Comparison of ENCODE assay signal across 8 mouse cellular contexts in the genomic region with DNA sequence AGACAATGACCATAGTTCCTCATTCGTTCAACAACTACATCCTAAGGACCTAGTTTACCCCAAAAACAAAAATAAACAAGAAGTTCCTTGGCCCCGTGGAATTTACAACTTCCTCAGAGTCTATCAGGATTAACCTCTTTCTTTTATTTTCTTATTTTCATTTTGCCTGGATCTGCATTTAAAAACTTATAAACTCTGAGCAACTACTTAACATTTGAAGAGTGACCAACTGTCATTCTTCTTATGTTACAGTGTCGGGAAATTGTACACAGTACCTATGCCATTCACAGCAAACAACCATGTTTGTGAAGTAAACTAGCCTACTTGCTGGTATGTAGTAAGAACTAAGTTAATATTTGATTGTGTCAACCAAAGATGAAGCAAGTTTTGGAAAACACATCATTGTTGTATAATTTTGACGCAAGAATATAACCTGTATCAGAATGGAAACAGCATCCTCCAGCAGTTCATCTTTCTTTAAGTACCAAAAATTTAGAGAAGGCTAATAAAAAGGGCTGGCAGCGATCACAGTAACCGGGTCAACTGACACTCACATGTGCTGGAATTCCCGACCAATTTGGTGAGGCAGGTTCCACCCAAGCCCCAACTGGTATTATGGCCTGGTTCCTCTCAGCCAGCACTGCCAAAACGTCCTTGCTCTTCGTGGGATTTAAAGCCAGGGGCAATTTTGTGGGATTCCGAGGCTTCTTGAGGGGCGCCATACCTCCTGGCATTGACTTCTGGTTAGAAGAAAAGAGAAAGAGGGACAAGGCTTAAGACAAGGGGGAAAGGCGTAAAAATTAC. TPM values are rescaled to one million over a fixed set of nuclear protein-coding genes. Genes with fewer than 3 reads are reported as not detected.
DNase-seq lines count a peak whose midpoint lies in the region; ATAC-seq lines count a peak whose summit lies in the region.

No protein-coding gene starts in this region.

- H3K4me1 ChIP-seq in embryonic facial prominence, embryonic 11.5 days (ENCODE audit: control insufficient read depth, insufficient read depth, low read length), result no peaks in the 10 kb centered on the region
- H3K4me1 ChIP-seq in hindbrain, embryonic 13.5 days (replicated peaks), result peaks cover 12% of the 10 kb centered on the region

- peak overlapping the region; percentile 85; the same call in 1 of the 2 replicates for H3K27ac ChIP-seq in embryonic facial prominence, embryonic 11.5 days (replicated peaks; ENCODE audit: low read depth, low read length)
- peak overlapping the region; percentile 92 for H3K27ac ChIP-seq in hindbrain, embryonic 13.5 days

- no peaks in the 10 kb centered on the region for H3K36me3 ChIP-seq in embryonic facial prominence, embryonic 11.5 days (replicated peaks; ENCODE audit: control insufficient read depth, insufficient read depth, low read depth, low read length)
- H3K36me3 ChIP-seq in hindbrain, embryonic 13.5 days, result 0 out of 2 replicates have a peak, but pooled peaks cover 5% of the 10 kb centered on the region

- 0 out of 2 replicates have a peak, but pooled peaks have one; percentile 5 for ATAC-seq in embryonic facial prominence, embryonic 11.5 days (replicated peaks; ENCODE audit: insufficient number of reproducible peaks, low FRiP score, low TSS enrichment, low read depth)
- 0 out of 2 replicates have a peak, but pooled peaks have one; percentile 4 for ATAC-seq in hindbrain, embryonic 13.5 days (ENCODE audit: low FRiP score)
- ATAC-seq in megakaryocyte-erythroid progenitor cell, adult 5-6 weeks (replicated peaks; ENCODE audit: low FRiP score, low TSS enrichment, poor library complexity, severe bottlenecking), result peak; percentile 24

- WGBS in embryonic facial prominence, embryonic 11.5 days, result 25% methylated on average over 12 of the region's 12 CpGs
- WGBS in hindbrain, embryonic 13.5 days, result 25% methylated on average over 12 of the region's 12 CpGs

- peak overlapping the region; percentile 89 for H3K9ac ChIP-seq in embryonic facial prominence, embryonic 11.5 days (replicated peaks; ENCODE audit: low read length)
- peak overlapping the region; percentile 87 for H3K9ac ChIP-seq in hindbrain, embryonic 13.5 days

- H3K4me2 ChIP-seq in embryonic facial prominence, embryonic 11.5 days (ENCODE audit: low read depth, low read length), result peak overlapping the region; percentile 86
- peak overlapping the region; percentile 77 for H3K4me2 ChIP-seq in hindbrain, embryonic 13.5 days

- no peaks in the 10 kb centered on the region for H3K27me3 ChIP-seq in embryonic facial prominence, embryonic 11.5 days (ENCODE audit: control insufficient read depth, insufficient read depth, low read length)
- no peaks in the 10 kb centered on the region for H3K27me3 ChIP-seq in hindbrain, embryonic 13.5 days

- peak overlapping the region; percentile 75 for H3K4me3 ChIP-seq in embryonic facial prominence, embryonic 11.5 days (ENCODE audit: low read depth, low read length)
- H3K4me3 ChIP-seq in hindbrain, embryonic 13.5 days, result peak overlapping the region; percentile 69

- DNase-seq in thymus, postnatal 4 days, result peak; percentile 24
- DNase-seq in thymus, postnatal 25 days, result no peak
- DNase-seq in embryonic facial prominence, embryonic 11.5 days (ENCODE audit: low spot score), result peak; percentile 1
- peak; percentile 20 for DNase-seq in testis, postnatal 14 days (ENCODE audit: low spot score)
- DNase-seq in adrenal gland, adult 2 months, result no peak
- DNase-seq in left cerebral cortex, postnatal 25 days (ENCODE audit: low spot score in 2 of 2), result no peak

- no peaks in the 10 kb centered on the region for H3K9me3 ChIP-seq in embryonic facial prominence, embryonic 11.5 days (replicated peaks; ENCODE audit: control insufficient read depth, low read length)
- no peaks in the 10 kb centered on the region for H3K9me3 ChIP-seq in hindbrain, embryonic 13.5 days

- intact Hi-C loops in left cerebral cortex, postnatal 25 days (cut with DNase I), result no loop called here

RNA-seq across cellular contexts. Expression of a gene that starts 0.8 kb away (rescaled TPM):
- 5.5 and 8.0 TPM in 2 replicates for polyA plus RNA-seq in embryonic facial prominence, embryonic 11.5 days (2014; fragmentation: Nextera tagmentation; extraction: Ambion mirVana)
- 8.0 TPM in 2 replicates for polyA plus RNA-seq in hindbrain, embryonic 13.5 days (2015; fragmentation: Nextera tagmentation; extraction: Ambion mirVana)
- 22.3 and 24.5 TPM in 2 replicates for total RNA-seq in megakaryocyte-erythroid progenitor cell, adult 5-6 weeks (2014; fragmentation: Nextera tagmentation)
- 12.8 and 23.2 TPM in 2 replicates for total RNA-seq in megakaryocyte-erythroid progenitor cell, adult 5-6 weeks (2017)
- 1 to 10 TPM; 2.0 to 2.3 TPM for total RNA-seq in adrenal gland, adult 2 months (2021)
- polyA plus RNA-seq in adrenal gland, adult 2 months (2012; rRNA removed), result 3.0 and 3.2 TPM in 2 replicates
- total RNA-seq in left cerebral cortex, postnatal 25 days (2021), result 1 to 10 TPM; 1.5 to 2.2 TPM

RNA-seq across cellular contexts. Expression of a gene that starts 19.8 kb away (rescaled TPM):
- polyA plus RNA-seq in embryonic facial prominence, embryonic 11.5 days (2014; fragmentation: Nextera tagmentation; extraction: Ambion mirVana), result not detected in 2 replicates
- 5.4 and 7.4 TPM in 2 replicates for polyA plus RNA-seq in hindbrain, embryonic 13.5 days (2015; fragmentation: Nextera tagmentation; extraction: Ambion mirVana)
- total RNA-seq in megakaryocyte-erythroid progenitor cell, adult 5-6 weeks (2014; fragmentation: Nextera tagmentation), result 0.70 TPM in 1 of 2 replicates, not detected in the other
- not detected in 2 replicates for total RNA-seq in megakaryocyte-erythroid progenitor cell, adult 5-6 weeks (2017)
- total RNA-seq in adrenal gland, adult 2 months (2021), result under 1 TPM in 1 of 2 experiments, not detected in 1; 0.23 TPM
- polyA plus RNA-seq in adrenal gland, adult 2 months (2012; rRNA removed), result 0.26 and 0.40 TPM in 2 replicates
- 10 to 100 TPM; 56.9 to 63.7 TPM for total RNA-seq in left cerebral cortex, postnatal 25 days (2021)

RNA-seq across cellular contexts. Expression of a gene that starts 54.3 kb away (rescaled TPM):
- polyA plus RNA-seq in embryonic facial prominence, embryonic 11.5 days (2014; fragmentation: Nextera tagmentation; extraction: Ambion mirVana), result 6.0 and 6.5 TPM in 2 replicates
- polyA plus RNA-seq in hindbrain, embryonic 13.5 days (2015; fragmentation: Nextera tagmentation; extraction: Ambion mirVana), result 5.7 and 6.5 TPM in 2 replicates
- total RNA-seq in megakaryocyte-erythroid progenitor cell, adult 5-6 weeks (2014; fragmentation: Nextera tagmentation), result 0.33 TPM in 1 of 2 replicates, not detected in the other
- total RNA-seq in megakaryocyte-erythroid progenitor cell, adult 5-6 weeks (2017), result 0.61 TPM in 1 of 2 replicates, not detected in the other
- 10 to 100 TPM; 17.3 to 27.0 TPM for total RNA-seq in adrenal gland, adult 2 months (2021)
- polyA plus RNA-seq in adrenal gland, adult 2 months (2012; rRNA removed), result 47.5 and 54.0 TPM in 2 replicates
- 1 to 10 TPM; 6.7 to 7.3 TPM for total RNA-seq in left cerebral cortex, postnatal 25 days (2021)

Comparison
In these comparisons a context has a peak if more than half of its experiments do, and no peak if none do; other contexts are left out.
1. DNase-seq: peak in thymus, postnatal 4 days (single experiment), embryonic facial prominence, embryonic 11.5 days (single experiment) and testis, postnatal 14 days (single experiment); none in thymus, postnatal 25 days (single experiment), adrenal gland, adult 2 months (single experiment) and left cerebral cortex, postnatal 25 days (0 of 2).
2. RNA of a gene that starts 0.8 kb away (total RNA-seq): 12.8 to 24.5 TPM in megakaryocyte-erythroid progenitor cell, adult 5-6 weeks; 2.0 to 2.3 TPM in adrenal gland, adult 2 months and 1.5 to 2.2 TPM in left cerebral cortex, postnatal 25 days; every median in the first group is over 4 times any median in the second.
3. RNA of a gene that starts 19.8 kb away (total RNA-seq): 56.9 to 63.7 TPM in left cerebral cortex, postnatal 25 days; 0.70 TPM in megakaryocyte-erythroid progenitor cell, adult 5-6 weeks and 0.23 TPM in adrenal gland, adult 2 months; every median in the first group is over 10 times any median in the second.
4. RNA of a gene that starts 54.3 kb away (total RNA-seq): 17.3 to 27.0 TPM in adrenal gland, adult 2 months and 6.7 to 7.3 TPM in left cerebral cortex, postnatal 25 days; 0.33 to 0.61 TPM in megakaryocyte-erythroid progenitor cell, adult 5-6 weeks; every median in the first group is over 4 times any median in the second.
5. Peak in every context shown above with its lines, with median percentiles within 50 percentile points of each other: ATAC-seq.